Mouse (Mus musculus) thymus, postnatal 14 days (tissue): ENCODE measurements around the gene Rdm1.
"Not testable (repeated sequence)": the region's sequence is repeated elsewhere in the genome, so short reads cannot be mapped to it uniquely, and the experiment has no call there.

Experiments used
- DNase-seq: peaks from one replicate; pipeline ENCODE4 v3.0.0; 2021

The Rdm1 gene

DNA sequence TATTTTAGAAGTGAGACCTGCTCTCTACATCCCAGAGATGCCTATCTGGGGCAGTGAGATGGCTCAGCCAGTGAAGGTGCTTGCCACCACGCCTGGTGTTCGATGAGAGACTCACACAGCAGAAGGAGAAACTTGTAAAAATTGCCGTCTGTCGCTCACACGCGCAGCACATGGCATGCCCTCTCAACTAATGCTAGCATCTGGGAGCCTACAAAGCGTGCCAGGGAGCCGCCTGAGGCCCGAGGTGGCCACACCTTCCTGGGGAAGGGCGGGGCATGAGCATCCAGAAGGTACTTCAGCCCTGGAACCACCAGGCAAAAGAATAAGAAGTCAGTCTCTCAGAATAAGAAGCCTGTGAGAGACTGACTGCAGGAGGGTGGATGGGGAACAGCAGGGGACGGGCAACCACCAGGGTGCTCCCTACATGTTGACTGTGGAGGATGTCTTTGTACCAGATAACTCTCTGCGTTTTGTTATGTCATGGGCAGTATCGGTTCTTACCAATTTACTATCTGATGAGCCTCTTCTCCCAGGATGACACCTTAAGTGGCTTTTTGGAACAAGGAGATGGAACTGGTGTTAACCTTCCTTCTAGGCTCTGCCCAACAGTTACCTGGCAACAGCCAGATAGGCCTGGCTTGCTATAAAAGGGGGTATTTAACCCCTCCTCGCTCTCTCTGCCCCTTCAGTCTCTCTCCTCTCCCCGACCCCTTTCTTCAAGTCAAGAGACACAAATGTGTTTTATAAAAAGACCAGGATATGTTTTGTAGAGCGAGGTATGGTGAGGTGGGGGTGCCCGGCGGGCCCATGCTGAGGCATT is 9.8 kb upstream of the Rdm1 start:
- no peak for DNase-seq

GRCm38 (mm10) chr11:101617849-101618248 is 9.1 kb upstream of the Rdm1 start:
- DNase-seq: peak; percentile 67

- no peak for DNase-seq
Measured at GRCm38 (mm10) chr11:101618596-101618995, 8.4 kb upstream of the Rdm1 start.

DNA sequence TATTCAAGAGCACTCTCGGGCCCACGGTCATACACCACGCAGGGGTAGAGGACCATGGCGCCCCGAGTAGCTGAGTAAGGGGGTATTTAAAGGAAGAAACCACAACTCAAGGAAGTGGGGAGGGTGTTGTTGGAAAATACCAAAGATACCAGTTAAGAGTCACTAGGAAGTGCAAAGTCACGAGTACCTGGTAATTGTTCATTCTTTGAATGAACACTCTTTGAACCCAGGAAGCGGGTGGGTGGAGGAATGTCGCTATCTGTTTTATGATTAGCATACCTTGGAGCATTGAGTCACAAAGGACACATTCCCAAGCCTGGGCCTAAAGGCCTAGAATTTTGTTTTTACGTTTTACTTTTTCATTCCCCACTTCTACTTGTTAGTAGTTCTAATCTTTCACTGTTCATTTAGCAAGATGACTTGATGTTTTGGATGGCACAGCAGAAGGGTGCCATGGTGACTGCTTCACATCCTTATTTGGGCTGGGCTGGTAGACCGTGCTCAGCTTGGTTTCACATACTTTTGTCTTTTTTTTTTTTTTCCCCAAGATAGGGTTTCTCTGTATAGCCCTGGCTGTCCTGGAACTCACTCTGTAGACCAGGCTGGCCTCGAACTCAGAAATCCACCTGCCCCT is 6.9 kb upstream of the Rdm1 start:
- not testable (repeated sequence) for DNase-seq

GRCm38 (mm10) chr11:101626649-101626994 is 373 bp upstream of the Rdm1 start:
- no peak for DNase-seq

DNA sequence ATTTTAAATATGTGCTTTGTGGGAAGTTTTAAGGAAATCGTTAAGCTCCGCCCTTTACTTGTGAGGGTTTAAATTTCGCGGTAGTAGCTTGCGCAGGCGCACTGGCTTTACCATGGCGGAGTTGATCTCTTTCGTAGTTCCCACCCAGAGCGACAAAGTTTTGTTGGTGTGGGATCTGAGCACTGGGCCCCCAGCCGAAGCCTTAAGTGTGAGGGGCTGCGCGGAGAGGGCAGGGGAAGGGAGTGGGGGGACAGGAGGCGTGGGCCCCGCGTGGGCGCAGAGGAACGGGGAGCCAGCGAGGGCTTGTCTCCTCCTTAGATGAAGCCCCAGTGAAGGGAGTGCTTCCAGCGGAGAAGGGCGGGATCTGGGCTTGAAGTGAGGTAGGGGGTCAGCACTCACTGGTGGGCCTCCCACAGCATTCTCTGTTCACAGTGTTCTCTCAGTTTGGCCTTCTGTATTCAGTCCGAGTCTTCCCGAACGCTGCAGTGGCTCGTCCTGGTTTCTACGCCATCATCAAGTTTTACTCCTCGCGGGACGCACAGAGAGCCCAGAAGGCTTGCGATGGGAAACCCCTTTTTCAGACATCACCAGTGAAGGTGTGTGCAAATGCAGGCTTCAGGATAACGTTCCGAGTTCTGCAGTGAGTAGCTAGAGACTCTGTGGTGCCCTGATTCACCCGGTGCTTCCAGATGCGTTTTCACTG is 1.0 kb downstream of the Rdm1 start:
- peak; percentile 89 for DNase-seq

- DNase-seq: not testable (repeated sequence)
Measured at GRCm38 (mm10) chr11:101628733-101629417, 1.9 kb downstream of the Rdm1 start.

GRCm38 (mm10) chr11:101635660-101636059 is 8.7 kb downstream of the Rdm1 start:
- no peak for DNase-seq

GRCm38 (mm10) chr11:101639761-101640160 is 12.8 kb downstream of the Rdm1 start:
- DNase-seq: no peak

DNA sequence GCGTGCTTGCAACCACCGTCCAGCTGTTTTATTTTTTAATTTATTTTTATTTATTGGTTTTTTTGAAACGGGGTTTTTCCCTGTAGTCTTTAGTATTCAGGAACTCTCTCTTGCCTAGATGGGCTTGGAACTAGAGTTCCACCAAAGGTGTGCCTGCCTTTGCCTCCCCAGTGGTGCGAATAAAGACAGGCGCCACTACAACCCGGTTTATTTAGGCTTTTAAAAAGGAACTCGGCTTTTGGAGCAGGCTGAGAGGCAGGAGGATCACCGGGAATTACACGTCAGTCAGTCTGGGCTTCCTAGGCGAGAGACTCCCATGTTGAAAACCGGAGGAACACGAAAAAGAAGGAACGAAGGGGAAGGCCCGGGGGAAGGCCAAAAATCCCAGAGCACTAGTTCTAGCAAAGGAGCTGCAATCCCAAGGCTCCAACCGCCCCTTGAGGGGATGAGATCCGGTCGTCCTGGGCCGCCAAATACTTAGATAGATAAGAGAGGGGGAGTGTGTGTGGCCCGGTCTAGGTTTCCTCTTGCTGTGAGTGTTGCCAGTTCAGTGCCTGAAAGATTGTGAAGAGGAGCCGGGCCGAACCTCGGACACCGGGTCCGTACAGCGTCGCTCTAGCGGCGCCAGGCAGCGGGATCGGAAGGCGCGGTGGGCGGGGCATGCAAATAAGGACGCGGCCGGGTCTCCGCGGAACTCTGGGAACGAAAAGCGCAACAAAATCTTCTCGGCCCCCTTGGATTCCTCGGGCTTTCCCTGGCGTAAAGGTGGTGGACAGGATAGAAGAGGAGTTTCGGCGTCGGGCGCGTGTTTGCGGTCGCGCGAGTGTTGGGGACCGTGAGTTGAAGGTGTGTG is 14.1 kb downstream of the Rdm1 start:
- DNase-seq: peak; percentile 80

DNA sequence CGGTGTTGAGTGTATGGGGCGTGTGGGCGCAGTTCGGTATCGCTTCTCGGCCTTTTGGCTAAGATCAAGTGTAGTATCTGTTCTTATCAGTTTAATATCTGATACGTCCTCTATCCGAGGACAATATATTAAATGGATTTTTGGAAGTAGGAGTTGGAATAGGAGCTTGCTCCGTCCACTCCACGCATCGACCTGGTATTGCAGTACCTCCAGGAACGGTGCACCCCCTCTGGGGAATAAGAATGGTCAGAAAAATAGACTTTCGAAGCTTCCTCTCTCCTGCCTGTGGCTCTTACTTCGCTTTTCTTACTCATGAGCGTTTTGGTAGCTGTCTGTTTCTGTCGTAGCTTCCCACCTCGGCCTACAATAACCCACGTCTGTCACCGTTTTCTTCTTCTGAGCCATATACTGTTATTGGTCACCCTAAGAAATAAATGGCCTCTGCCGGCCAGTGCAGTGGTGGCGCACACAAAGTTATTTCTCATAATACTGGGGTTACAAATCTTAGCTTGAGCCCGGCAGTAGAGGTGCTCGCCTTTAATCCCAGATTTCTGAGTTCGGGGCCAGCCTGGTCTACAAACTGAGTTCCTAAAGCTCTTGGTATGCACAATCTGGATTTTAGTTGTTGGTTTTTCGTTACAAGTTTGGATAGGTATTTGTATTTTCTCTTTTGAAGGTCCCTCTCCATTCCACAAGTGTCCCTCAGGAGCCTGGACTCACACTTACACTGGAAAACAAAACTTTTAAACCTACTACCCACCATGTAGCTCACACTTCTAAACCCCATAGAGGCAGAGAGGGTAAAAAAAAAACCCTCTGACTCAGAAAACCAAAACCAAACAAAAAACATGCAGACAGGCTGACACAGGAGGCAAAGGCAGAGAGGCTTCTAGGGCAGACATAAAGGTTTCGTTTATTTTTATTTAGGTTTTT is 15.0 kb downstream of the Rdm1 start:
- peak; percentile 23 for DNase-seq

- DNase-seq: no peak
Measured at GRCm38 (mm10) chr11:101642931-101643330, 15.9 kb downstream of the Rdm1 start.

- DNase-seq: no peak
Measured at GRCm38 (mm10) chr11:101644591-101644990, 17.6 kb downstream of the Rdm1 start.

DNA sequence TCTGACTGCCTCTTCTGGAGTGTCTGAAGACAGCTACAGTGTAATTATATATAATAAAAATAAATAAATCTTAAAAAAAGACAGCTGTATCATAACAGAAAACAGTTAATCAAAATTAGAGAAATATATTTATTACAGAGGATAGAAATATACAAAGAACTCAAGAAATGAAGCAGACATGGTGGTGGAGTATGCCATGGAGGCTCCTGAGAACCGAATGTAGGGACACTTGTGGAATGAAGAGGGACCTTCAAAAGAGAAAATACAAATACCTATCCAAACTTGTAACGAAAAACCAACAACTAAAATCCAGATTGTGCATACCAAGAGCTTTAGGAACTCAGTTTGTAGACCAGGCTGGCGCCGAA is 18.0 kb downstream of the Rdm1 start:
- DNase-seq: not testable (repeated sequence)

- DNase-seq: peak; percentile 67
Measured at GRCm38 (mm10) chr11:101645411-101646282, 18.7 kb downstream of the Rdm1 start.

- not testable (repeated sequence) for DNase-seq
Measured at GRCm38 (mm10) chr11:101646283-101646794, 19.3 kb downstream of the Rdm1 start.

DNA sequence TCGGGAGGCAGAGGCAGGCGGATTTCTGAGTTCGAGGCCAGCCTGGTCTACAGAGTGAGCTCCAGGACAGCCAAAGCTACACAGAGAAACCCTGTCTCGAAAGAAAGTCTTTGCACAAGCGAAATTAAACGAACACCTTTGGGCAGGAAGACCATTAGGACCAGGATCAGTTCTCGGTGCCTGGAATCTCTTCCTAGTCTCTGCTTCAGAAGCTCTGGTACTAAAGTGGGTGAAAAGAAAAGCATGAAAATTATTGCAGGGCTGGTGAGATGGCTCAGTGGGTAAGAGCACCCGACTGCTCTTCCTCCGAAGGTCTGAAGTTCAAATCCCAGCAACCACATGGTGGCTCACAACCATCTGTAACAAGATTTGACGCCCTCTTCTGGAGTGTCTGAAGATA is 20.1 kb downstream of the Rdm1 start:
- DNase-seq: not testable (repeated sequence)

DNA sequence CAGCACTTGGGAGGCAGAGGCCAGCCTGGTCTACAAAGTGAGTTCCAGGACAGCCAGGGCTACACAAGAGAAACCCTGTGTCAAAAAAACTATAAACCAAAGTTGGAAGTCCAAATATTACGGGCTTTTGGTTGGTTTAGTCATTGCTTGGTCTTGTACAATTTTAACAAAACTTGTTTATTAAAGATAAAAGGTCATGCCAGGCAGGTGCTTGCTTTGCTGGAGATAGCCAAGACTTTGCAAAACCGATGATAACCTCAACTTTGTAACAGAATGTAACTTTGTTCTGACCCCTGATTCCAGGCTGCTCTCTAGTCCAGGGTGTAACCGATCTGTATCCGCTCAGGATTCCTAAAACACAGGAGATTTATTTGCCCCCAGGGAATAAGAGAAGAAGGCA is 29.4 kb downstream of the Rdm1 start:
- no peak for DNase-seq

DNA sequence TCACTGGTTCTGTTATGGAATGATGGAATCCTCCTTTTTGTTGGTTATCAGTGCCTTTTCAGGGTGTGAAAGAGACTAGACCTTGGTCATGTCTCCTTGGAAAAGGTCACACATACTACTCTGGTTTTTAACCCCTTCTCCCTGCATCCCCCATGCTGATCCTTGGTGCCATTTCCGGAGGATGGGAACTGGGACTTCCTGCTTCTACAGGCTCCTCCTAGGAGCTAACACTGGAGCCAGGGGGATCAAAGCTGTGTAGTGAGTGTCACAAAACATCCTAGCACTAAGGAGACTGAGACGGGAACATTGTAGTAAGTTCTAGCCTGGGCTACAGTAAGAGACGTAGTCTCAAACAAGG is 30.5 kb downstream of the Rdm1 start:
- no peak for DNase-seq
